Mouse (Mus musculus) ES-E14 (cell line): Measurements from ENCODE around the gene Rom1. TPM values are rescaled to one million over a fixed set of nuclear protein-coding genes. Genes with fewer than 3 reads are reported as not detected.

ENCODE experiments used
- DNase-seq: peaks from one replicate; pipeline ENCODE4 v3.0.0-alpha.2; 2013; ENCODE audit warnings: low read depth, low spot score
- H3K27ac ChIP-seq: 2 replicates; pipeline ENCODE4 v1.5.1; 2012; ENCODE audit warnings: low read depth, mild to moderate bottlenecking, low read length, moderate library complexity, mixed read lengths; ENCODE audit not compliant: poor library complexity, insufficient read depth, severe bottlenecking
- H3K36me3 ChIP-seq: 2 replicates; pipeline ENCODE4 v1.6.1; 2012; ENCODE audit warnings: mild to moderate bottlenecking, low read length, moderate library complexity, mixed read lengths; ENCODE audit not compliant: control insufficient read depth, poor library complexity, insufficient read depth, severe bottlenecking
- H3K4me1 ChIP-seq, 2 experiments: fragments of 150-350 bp in 1 of 2; sonication (generic) in 1 of 2; 2 replicates each; pipeline ENCODE4 v1.6.1; 2012; ENCODE audit warnings: low read length in 2 of 2, mild to moderate bottlenecking in 1 of 2, mixed read lengths in 1 of 2; ENCODE audit not compliant: control insufficient read depth in 2 of 2, insufficient read depth in 2 of 2, poor library complexity in 1 of 2
- H3K4me3 ChIP-seq, 2 experiments: fragments of 150-350 bp in 1 of 2; sonication (generic) in 1 of 2; 2 replicates each; pipeline ENCODE4 v1.5.1; 2012; ENCODE audit warnings: low read length in 2 of 2, low read depth in 1 of 2, mild to moderate bottlenecking in 1 of 2, mixed read lengths in 1 of 2; ENCODE audit not compliant: insufficient read depth in 1 of 2, poor library complexity in 1 of 2, severe bottlenecking in 1 of 2
- H3K9ac ChIP-seq: 2 replicates; pipeline ENCODE4 v1.6.1; 2012; ENCODE audit warnings: low read depth, mild to moderate bottlenecking, low read length, mixed read lengths; ENCODE audit not compliant: poor library complexity, insufficient read depth, severe bottlenecking
- H3K9me3 ChIP-seq: fragments of 150-350 bp; sonication (generic); 2 replicates; pipeline ENCODE4 v1.6.1; 2012; ENCODE audit warnings: low read depth, mild to moderate bottlenecking, low read length; ENCODE audit not compliant: control insufficient read depth, insufficient read depth
- CHD2 ChIP-seq: IDR thresholded peaks from 2 replicates; pipeline ENCODE4 v1.6.1; 2014; ENCODE audit warnings: mild to moderate bottlenecking, low read depth, low read length, inconsistent platforms
- HCFC1 ChIP-seq: IDR thresholded peaks from 2 replicates; pipeline ENCODE4 v1.6.1; 2012; ENCODE audit warnings: low read length, inconsistent platforms, borderline replicate concordance; ENCODE audit not compliant: insufficient read depth
- MAFK ChIP-seq: IDR thresholded peaks from 2 replicates; pipeline ENCODE4 v1.6.1; 2014; ENCODE audit warnings: mild to moderate bottlenecking, low read depth, low read length, inconsistent platforms; ENCODE audit not compliant: insufficient read depth
- ZC3H11A ChIP-seq: IDR thresholded peaks from 2 replicates; pipeline ENCODE4 v1.6.1; 2012; ENCODE audit warnings: low read depth, mild to moderate bottlenecking, inconsistent platforms, low read length, borderline replicate concordance
- ZNF384 ChIP-seq: IDR thresholded peaks from 2 replicates; pipeline ENCODE4 v1.6.1; 2012; ENCODE audit warnings: low read depth, low read length, inconsistent platforms
- in situ Hi-C, 2 experiments: fragments of 600-800 bp; cut with MboI; formaldehyde crosslinking; loops; one replicate each; pipeline ENCODE4 v1.15.1; 2025; ENCODE audit warnings: low sequenced_read_pairs in 2 of 2, inconsistent platforms in 1 of 2; ENCODE audit not compliant: unreplicated experiment in 2 of 2
- total RNA-seq: library from RNA; depleted of rRNA; stranded (reverse); fragments of 300-350 nt; gene quantifications from 2 replicates; pipeline ENCODE4 v1.2.3, GENCODE M21; 2012

The Rom1 gene
- total RNA-seq, 1 experiment = 4.0 TPM

DNA sequence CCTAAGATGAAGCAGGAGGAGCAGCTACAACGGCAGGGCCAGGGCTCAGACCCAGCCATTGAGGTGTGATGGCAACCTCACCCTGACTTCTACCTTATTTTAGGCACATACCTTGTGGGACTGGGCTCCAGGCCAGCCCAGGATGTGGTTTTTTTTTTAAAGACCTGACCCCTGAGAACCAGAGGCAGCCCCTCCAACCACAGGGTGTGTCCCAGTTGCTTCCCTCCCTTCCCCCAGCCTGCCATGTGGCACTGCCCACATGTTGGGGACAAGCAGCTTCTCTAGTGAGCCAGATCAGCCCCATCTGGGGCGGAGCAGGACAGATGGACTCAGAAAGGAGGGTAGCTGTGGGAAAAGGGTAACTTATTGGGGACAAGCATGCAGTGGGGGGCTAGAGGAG lies 2.4 kb downstream of the Rom1 start:
- no peaks in the 10 kb centered on the region; the same call in 1 of the 2 replicates for H3K36me3 ChIP-seq
- TF ChIP-seq ZNF384 (no peak), CHD2 (no peak), MAFK (no peak), ZC3H11A (no peak), HCFC1 (no peak)
- in situ Hi-C loops = no loop called here
- no peak overlapping the region for H3K9ac ChIP-seq
- no peak for DNase-seq
- H3K27ac ChIP-seq = no peak overlapping the region
- H3K9me3 ChIP-seq = no peaks in the 10 kb centered on the region
- H3K4me1 ChIP-seq = peaks cover 0 to 8% of the 10 kb centered on the region in 2 experiments; a peak in 1 of 4 replicates
- H3K4me3 ChIP-seq = no peak overlapping the region

DNA sequence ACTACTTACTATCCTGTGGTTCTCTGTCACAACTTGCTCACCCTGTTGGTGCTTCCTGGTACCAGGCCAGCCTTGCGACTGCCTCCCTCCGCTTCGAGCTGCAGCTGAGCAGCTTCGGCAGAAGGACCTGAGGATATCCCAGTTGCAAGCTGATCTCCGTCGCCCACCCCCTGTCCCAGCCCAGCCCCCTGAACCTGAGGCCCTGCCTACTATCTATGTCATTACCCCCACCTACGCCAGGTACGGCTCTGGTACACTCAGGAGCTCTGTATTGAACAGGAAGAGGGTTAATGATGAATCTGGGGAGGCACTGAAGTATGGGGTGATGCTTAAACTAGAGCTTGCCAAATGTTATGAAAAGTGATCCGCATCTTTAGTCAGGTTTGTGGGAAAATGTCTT lies 7.4 kb downstream of the Rom1 start:
- TF ChIP-seq ZC3H11A = no peak
- TF ChIP-seq CHD2 = no peak
- TF ChIP-seq ZNF384 = no peak
- TF ChIP-seq HCFC1 = no peak
- no peak for TF ChIP-seq MAFK
- Histone ChIP-seq H3K36me3 (no peaks in the 10 kb centered on the region), H3K27ac (no peak overlapping the region), H3K9ac (0 out of 2 replicates have a peak overlapping the region, but pooled peaks have one; percentile 1), H3K4me1 (peaks cover 0 to 3% of the 10 kb centered on the region in 2 experiments; a peak in 1 of 4 replicates), H3K9me3 (no peaks in the 10 kb centered on the region), H3K4me3 (no peak overlapping the region)
- no peak for DNase-seq
- in situ Hi-C loops = loop anchor here in 1 of 2 experiments (25.0 kb wide), 1 partner anchor 1691 kb away; the partner anchor contains the start of genes Ddb1 and Tkfc

DNA sequence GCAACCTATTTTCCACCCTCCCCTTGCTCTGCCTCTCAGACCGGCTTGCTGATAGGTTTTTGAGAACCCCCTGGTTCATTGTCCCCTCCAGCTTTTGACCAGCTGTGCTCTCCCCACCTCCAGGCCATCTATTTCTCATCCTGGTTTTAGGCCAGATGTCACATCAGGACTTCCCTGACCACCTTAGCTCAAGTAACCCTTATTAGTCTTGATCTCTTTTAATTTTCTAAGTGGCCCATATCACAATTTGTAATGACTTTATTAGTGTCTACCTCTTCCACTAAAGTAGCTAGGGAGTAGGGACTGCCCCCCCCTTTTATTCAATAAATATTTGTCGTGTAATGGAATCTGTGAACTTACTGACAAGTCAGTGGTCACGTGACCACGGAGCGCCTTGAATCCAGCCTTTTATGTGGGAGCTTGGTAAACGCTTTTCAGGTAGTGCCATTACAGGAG lies 8.3 kb downstream of the Rom1 start:
- in situ Hi-C loops = loop anchor here in 1 of 2 experiments (25.0 kb wide), 1 partner anchor 1691 kb away; the partner anchor contains the start of genes Ddb1 and Tkfc
- H3K9me3 ChIP-seq = no peaks in the 10 kb centered on the region
- peaks cover 0 to 3% of the 10 kb centered on the region in 2 experiments; a peak in 1 of 4 replicates for H3K4me1 ChIP-seq
- no peak for TF ChIP-seq ZNF384
- 0 out of 2 replicates have a peak, but pooled peaks have one; percentile 1 for TF ChIP-seq ZC3H11A
- no peaks in the 10 kb centered on the region; the same call in 1 of the 2 replicates for H3K36me3 ChIP-seq
- peak overlapping the region; percentile 88 for H3K9ac ChIP-seq
- peak overlapping the region; percentile 68; the same call in 1 of the 2 replicates for H3K27ac ChIP-seq
- DNase-seq = no peak
- peak overlapping the region; percentile 94 to 96 for H3K4me3 ChIP-seq

DNA sequence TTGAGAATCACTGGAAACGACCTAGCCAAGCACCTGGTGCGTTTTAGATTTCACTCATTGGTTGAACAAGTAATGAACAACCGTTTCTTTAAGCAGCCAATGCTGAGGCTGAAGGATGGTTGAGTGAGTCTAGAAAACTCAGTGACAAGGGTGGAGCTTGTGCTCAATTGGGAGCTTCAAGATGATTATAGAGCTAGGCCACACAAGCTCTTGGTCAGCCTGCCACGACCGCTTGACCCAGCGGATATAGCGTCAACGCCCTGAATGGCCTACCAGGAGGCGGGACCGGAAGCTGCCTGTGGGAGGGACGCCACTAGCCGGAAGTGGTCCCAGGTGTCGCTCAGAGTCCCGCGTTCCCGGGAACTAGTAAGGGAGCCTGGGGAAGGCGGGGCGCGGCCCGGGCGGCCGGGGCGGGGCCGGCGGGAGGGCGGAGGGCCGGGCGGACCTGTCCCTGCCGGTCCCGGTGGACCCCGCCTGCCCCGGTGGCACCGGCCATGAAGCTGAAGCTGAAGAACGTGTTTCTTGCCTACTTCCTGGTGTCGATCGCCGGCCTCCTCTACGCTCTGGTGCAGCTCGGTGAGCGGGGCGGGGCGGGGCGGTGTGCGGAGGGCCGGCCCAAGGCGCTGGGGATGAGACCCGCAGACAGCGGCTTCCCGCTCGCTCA lies 9.0 kb downstream of the Rom1 start, which contains the start of gene B3gat3:
TSS of gene B3gat3 (plus strand) at position 302 of the 664 bp plus-strand sequence.
- TF ChIP-seq MAFK (no peak), CHD2 (no peak), ZC3H11A (no peak), ZNF384 (no peak), HCFC1 (no peak)
- no peaks in the 10 kb centered on the region for H3K9me3 ChIP-seq
- peaks cover 6% of the 10 kb centered on the region for H3K36me3 ChIP-seq
- in situ Hi-C loops = loop anchor here in 1 of 2 experiments (25.0 kb wide), 1 partner anchor 1692 kb away; the partner anchor contains the start of genes Ddb1 and Tkfc
- H3K27ac ChIP-seq = peak within 1 kb of the TSS; percentile 68
- DNase-seq = peak; percentile 89
- H3K9ac ChIP-seq = peak within 1 kb of the TSS; percentile 88
- peak within 1 kb of the TSS; percentile 94 to 96 for H3K4me3 ChIP-seq
- H3K4me1 ChIP-seq = peaks cover 0 to 3% of the 10 kb centered on the region in 2 experiments; a peak in 1 of 4 replicates
